Mouse (Mus musculus) hindbrain, embryonic 12.5 days (tissue): ENCODE measurements around the gene Gm9044. TPM values are rescaled to one million over a fixed set of nuclear protein-coding genes. Genes with fewer than 3 reads are reported as not detected.
"Not testable (repeated sequence)": the region's sequence is repeated elsewhere in the genome, so short reads cannot be mapped to it uniquely, and the experiment has no call there.

Experiments used
- ATAC-seq: fragments of 200-750 bp; cut with Nextera tagmentation; 2 replicates; pipeline ENCODE4 v1.8.0; 2017; ENCODE audit warnings: moderate TSS enrichment; ENCODE audit not compliant: low FRiP score
- H3K27ac ChIP-seq: fragments of 300-500 bp; sonication (generic); 2 replicates; pipeline ENCODE4 v1.5.1; 2016; ENCODE audit warnings: mild to moderate bottlenecking
- H3K27me3 ChIP-seq: fragments of 300-500 bp; sonication (generic); 2 replicates; pipeline ENCODE4 v1.6.1; 2016; ENCODE audit warnings: mild to moderate bottlenecking
- H3K36me3 ChIP-seq: fragments of 300-500 bp; sonication (generic); 2 replicates; pipeline ENCODE4 v1.6.1; 2016; ENCODE audit warnings: mild to moderate bottlenecking
- H3K4me1 ChIP-seq: fragments of 300-500 bp; sonication (generic); 2 replicates; pipeline ENCODE4 v1.6.1; 2016
- H3K4me2 ChIP-seq: fragments of 300-500 bp; sonication (generic); replicated peaks from 2 replicates; pipeline ENCODE4 v1.6.1; 2016; ENCODE audit warnings: mild to moderate bottlenecking
- H3K4me3 ChIP-seq: fragments of 300-500 bp; sonication (generic); 2 replicates; pipeline ENCODE4 v1.5.1; 2016; ENCODE audit warnings: mild to moderate bottlenecking
- H3K9ac ChIP-seq: fragments of 300-500 bp; sonication (generic); 2 replicates; pipeline ENCODE4 v1.6.1; 2016; ENCODE audit warnings: mild to moderate bottlenecking, moderate library complexity
- H3K9me3 ChIP-seq: fragments of 300-500 bp; sonication (generic); replicated peaks from 2 replicates; pipeline ENCODE4 v1.6.1; 2016; ENCODE audit warnings: mild to moderate bottlenecking
- WGBS: fragments of 180-500 bp; shearing (Covaris S2); methylation state at CpG from one replicate; pipeline ENCODE4 v1.1.7; 2016; 5-methylcytosine and 5-hydroxymethylcytosine counted together
- polyA plus RNA-seq: library from polyadenylated mRNA; unstranded; fragments of >200 nt; fragmentation: Nextera tagmentation; extraction: Ambion mirVana; gene quantifications from 2 replicates; pipeline ENCODE4 v1.2.1, GENCODE M21; 2016

Gm9044 gene
- not detected in 2 replicates for polyA plus RNA-seq

GRCm38 (mm10) chr10:118332308-118332707 is at the start of gene Gm9044:
TSS of gene Gm9044 (minus strand) at chr10:118332408.
- H3K4me1 ChIP-seq, H3K4me2 ChIP-seq, H3K4me3 ChIP-seq, H3K27ac ChIP-seq, H3K36me3 ChIP-seq, H3K9ac ChIP-seq, H3K9me3 ChIP-seq, ATAC-seq, H3K27me3 ChIP-seq: not testable (repeated sequence)
- no CpG with 5 or more reads among the region's 14 CpGs for WGBS

- ATAC-seq = peak; percentile 88
- Histone ChIP-seq H3K9me3 (no peaks in the 10 kb centered on the region), H3K4me2 (peak overlapping the region; percentile 42), H3K27ac (no peak overlapping the region), H3K9ac (no peak overlapping the region), H3K4me1 (no peaks in the 10 kb centered on the region), H3K27me3 (no peaks in the 10 kb centered on the region), H3K36me3 (no peaks in the 10 kb centered on the region), H3K4me3 (no peak overlapping the region)
- WGBS = 15% methylated on average over 10 of the region's 10 CpGs
Measured at GRCm38 (mm10) chr10:118370443-118370842, 38.2 kb upstream of the Gm9044 start.

GRCm38 (mm10) chr10:118369518-118369917 is 37.3 kb upstream of the Gm9044 start:
- Histone ChIP-seq H3K36me3 (no peaks in the 10 kb centered on the region), H3K9me3 (no peaks in the 10 kb centered on the region), H3K9ac (no peak overlapping the region), H3K4me2 (no peak overlapping the region), H3K27ac (no peak overlapping the region), H3K4me1 (no peaks in the 10 kb centered on the region), H3K4me3 (no peak overlapping the region), H3K27me3 (no peaks in the 10 kb centered on the region)
- WGBS = 88% methylated on average over 9 of the region's 9 CpGs
- ATAC-seq = no peak

- H3K4me3 ChIP-seq, H3K9me3 ChIP-seq, H3K27me3 ChIP-seq, H3K4me1 ChIP-seq, H3K4me2 ChIP-seq, H3K9ac ChIP-seq, ATAC-seq, H3K36me3 ChIP-seq, H3K27ac ChIP-seq: not testable (repeated sequence)
- WGBS = 100% methylated on average over 1 of the region's 11 CpGs
Measured at GRCm38 (mm10) chr10:118354005-118354404, 21.8 kb upstream of the Gm9044 start, which contains the start of gene Gm9049. TSS of gene Gm9049 (minus strand) at chr10:118354105.

GRCm38 (mm10) chr10:118348579-118348978 is 16.4 kb upstream of the Gm9044 start, which contains the start of gene Gm9048:
TSS of gene Gm9048 (minus strand) at chr10:118348679.
- not testable (repeated sequence) for H3K27ac ChIP-seq, H3K4me2 ChIP-seq, ATAC-seq, H3K4me3 ChIP-seq, H3K36me3 ChIP-seq, H3K9ac ChIP-seq, H3K9me3 ChIP-seq, H3K4me1 ChIP-seq, H3K27me3 ChIP-seq
- 92% methylated on average over 1 of the region's 14 CpGs for WGBS

GRCm38 (mm10) chr10:118343155-118343554 is 10.9 kb upstream of the Gm9044 start, which contains the start of gene Gm9046:
TSS of gene Gm9046 (minus strand) at chr10:118343255.
- H3K27me3 ChIP-seq, H3K4me2 ChIP-seq, H3K9ac ChIP-seq, H3K36me3 ChIP-seq, H3K4me1 ChIP-seq, ATAC-seq, H3K9me3 ChIP-seq, H3K27ac ChIP-seq, H3K4me3 ChIP-seq: not testable (repeated sequence)
- no CpG with 5 or more reads among the region's 14 CpGs for WGBS

- H3K4me2 ChIP-seq, ATAC-seq, H3K9me3 ChIP-seq, H3K9ac ChIP-seq, H3K27me3 ChIP-seq, H3K27ac ChIP-seq, H3K4me3 ChIP-seq, H3K36me3 ChIP-seq, H3K4me1 ChIP-seq: not testable (repeated sequence)
- WGBS = no CpG with 5 or more reads among the region's 14 CpGs
Measured at GRCm38 (mm10) chr10:118337731-118338130, 5.5 kb upstream of the Gm9044 start, which contains the start of gene Gm9045. TSS of gene Gm9045 (minus strand) at chr10:118337831.

- H3K36me3 ChIP-seq, H3K27ac ChIP-seq, H3K4me1 ChIP-seq, H3K4me3 ChIP-seq, H3K9ac ChIP-seq, ATAC-seq, H3K4me2 ChIP-seq, H3K9me3 ChIP-seq, H3K27me3 ChIP-seq: not testable (repeated sequence)
- WGBS = no CpG with 5 or more reads among the region's 11 CpGs
Measured at GRCm38 (mm10) chr10:118326869-118327268, 5.3 kb downstream of the Gm9044 start, which contains the start of gene Gm9040. TSS of gene Gm9040 (minus strand) at chr10:118326969.

GRCm38 (mm10) chr10:118319024-118319423 is 13.2 kb downstream of the Gm9044 start:
- Histone ChIP-seq H3K4me2 (no peak overlapping the region), H3K27ac (no peak overlapping the region), H3K9ac (no peak overlapping the region), H3K4me1 (no peaks in the 10 kb centered on the region), H3K4me3 (no peak overlapping the region), H3K9me3 (no peaks in the 10 kb centered on the region), H3K36me3 (no peaks in the 10 kb centered on the region), H3K27me3 (no peaks in the 10 kb centered on the region)
- ATAC-seq = no peak
- 86% methylated on average over 8 of the region's 8 CpGs for WGBS

GRCm38 (mm10) chr10:118302133-118302532 is 30.1 kb downstream of the Gm9044 start:
- not testable (repeated sequence) for ATAC-seq, H3K9ac ChIP-seq, H3K27ac ChIP-seq, H3K9me3 ChIP-seq, H3K4me2 ChIP-seq, H3K4me1 ChIP-seq, H3K36me3 ChIP-seq, H3K4me3 ChIP-seq, H3K27me3 ChIP-seq
- 53% methylated on average over 2 of the region's 2 CpGs for WGBS

- Histone ChIP-seq H3K9ac (no peak within 1 kb of the TSS), H3K27me3 (no peaks in the 10 kb centered on the region), H3K4me1 (no peaks in the 10 kb centered on the region), H3K4me3 (no peak within 1 kb of the TSS), H3K36me3 (no peaks in the 10 kb centered on the region), H3K27ac (no peak within 1 kb of the TSS), H3K9me3 (no peaks in the 10 kb centered on the region), H3K4me2 (no peak within 1 kb of the TSS)
- WGBS = 90% methylated on average over 6 of the region's 6 CpGs
- ATAC-seq = no peak
Measured at GRCm38 (mm10) chr10:118294938-118295337, 37.3 kb downstream of the Gm9044 start, which contains the start of gene Iltifb. TSS of gene Iltifb (minus strand) at chr10:118295038.

- H3K4me1 ChIP-seq, H3K9ac ChIP-seq, H3K4me3 ChIP-seq, H3K9me3 ChIP-seq, H3K36me3 ChIP-seq, H3K27me3 ChIP-seq, H3K27ac ChIP-seq, H3K4me2 ChIP-seq, ATAC-seq: not testable (repeated sequence)
- WGBS = 87% methylated on average over 2 of the region's 5 CpGs
Measured at GRCm38 (mm10) chr10:118283016-118283415, 49.2 kb downstream of the Gm9044 start.

GRCm38 (mm10) chr10:118282565-118282964 is 49.6 kb downstream of the Gm9044 start:
- 78% methylated on average over 7 of the region's 7 CpGs for WGBS
- not testable (repeated sequence) for H3K36me3 ChIP-seq, H3K9ac ChIP-seq, H3K4me3 ChIP-seq, ATAC-seq, H3K4me2 ChIP-seq, H3K27me3 ChIP-seq, H3K9me3 ChIP-seq, H3K4me1 ChIP-seq, H3K27ac ChIP-seq
